Mouse (Mus musculus): ENCODE results near the gene Rgs5. TPM values are rescaled to one million over a fixed set of nuclear protein-coding genes. Genes with fewer than 3 reads are reported as not detected.

The Rgs5 gene
- polyA plus RNA-seq, 1 experiment from 2014 or later, result 0.35 TPM

GRCm38 (mm10) chr1:169682775-169683497 is 27.6 kb downstream of the Rgs5 start:
- H3K27me3 ChIP-seq (ENCODE audit: poor library complexity, severe bottlenecking), result no peaks in the 10 kb centered on the region
- 91% methylated on average over 7 of the region's 7 CpGs for WGBS
- DNase-seq (ENCODE audit: extremely low spot score, low spot score), result no peak
- H3K27ac ChIP-seq, result no peak overlapping the region
- no peak overlapping the region for H3K4me3 ChIP-seq
- H3K9me3 ChIP-seq, result no peaks in the 10 kb centered on the region
- no peaks in the 10 kb centered on the region for H3K36me3 ChIP-seq (replicated peaks)
- no peaks in the 10 kb centered on the region for H3K4me1 ChIP-seq

GRCm38 (mm10) chr1:169685257-169685656 is 30.0 kb downstream of the Rgs5 start:
- H3K27me3 ChIP-seq (ENCODE audit: poor library complexity, severe bottlenecking), result no peaks in the 10 kb centered on the region
- no peaks in the 10 kb centered on the region for H3K36me3 ChIP-seq (replicated peaks)
- no peak for DNase-seq (ENCODE audit: extremely low spot score, low spot score)
- WGBS, result 80% methylated on average over 5 of the region's 5 CpGs
- H3K27ac ChIP-seq, result no peak overlapping the region
- H3K9me3 ChIP-seq, result no peaks in the 10 kb centered on the region
- no peak overlapping the region for H3K4me3 ChIP-seq
- no peaks in the 10 kb centered on the region for H3K4me1 ChIP-seq

- WGBS, result 89% methylated on average over 2 of the region's 2 CpGs
- no peaks in the 10 kb centered on the region for H3K36me3 ChIP-seq (replicated peaks)
- H3K27me3 ChIP-seq (ENCODE audit: poor library complexity, severe bottlenecking), result no peaks in the 10 kb centered on the region
- H3K27ac ChIP-seq, result no peak overlapping the region
- no peaks in the 10 kb centered on the region for H3K9me3 ChIP-seq
- no peak for DNase-seq (ENCODE audit: extremely low spot score, low spot score)
- no peak overlapping the region for H3K4me3 ChIP-seq
- no peaks in the 10 kb centered on the region for H3K4me1 ChIP-seq
Observed at GRCm38 (mm10) chr1:169693040-169693439, 37.7 kb downstream of the Rgs5 start.

DNA sequence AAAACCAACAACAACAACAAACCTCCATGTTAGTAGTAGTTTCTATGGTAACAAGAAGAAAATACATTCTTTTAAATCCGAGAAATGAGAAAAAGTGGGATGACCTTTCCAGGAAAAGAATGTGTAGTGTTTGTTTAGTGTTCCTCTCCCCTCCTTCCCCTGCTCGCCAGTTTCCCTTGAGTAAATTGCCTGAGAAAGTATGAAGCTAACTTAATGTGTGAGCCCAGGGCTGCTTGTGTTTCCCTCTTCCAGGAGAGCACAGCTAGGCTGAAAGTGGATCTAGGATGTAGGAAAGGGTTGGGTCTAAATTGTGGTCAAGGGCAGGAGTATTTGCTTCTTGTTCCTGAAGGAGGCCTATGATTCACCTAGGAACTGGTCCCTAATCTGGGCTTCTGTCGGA is 38.2 kb downstream of the Rgs5 start:
- H3K27ac ChIP-seq, result no peak overlapping the region
- DNase-seq (ENCODE audit: extremely low spot score, low spot score), result no peak
- WGBS, result 79% methylated on average over 3 of the region's 3 CpGs
- no peaks in the 10 kb centered on the region for H3K36me3 ChIP-seq (replicated peaks)
- H3K4me3 ChIP-seq, result no peak overlapping the region
- no peaks in the 10 kb centered on the region for H3K4me1 ChIP-seq
- no peaks in the 10 kb centered on the region for H3K9me3 ChIP-seq
- H3K27me3 ChIP-seq (ENCODE audit: poor library complexity, severe bottlenecking), result no peaks in the 10 kb centered on the region

GRCm38 (mm10) chr1:169695356-169695755 is 40.1 kb downstream of the Rgs5 start:
- H3K4me1 ChIP-seq, result no peaks in the 10 kb centered on the region
- H3K27me3 ChIP-seq (ENCODE audit: poor library complexity, severe bottlenecking), result no peaks in the 10 kb centered on the region
- H3K36me3 ChIP-seq (replicated peaks), result no peaks in the 10 kb centered on the region
- no peaks in the 10 kb centered on the region for H3K9me3 ChIP-seq
- DNase-seq (ENCODE audit: extremely low spot score, low spot score), result no peak
- no peak overlapping the region for H3K4me3 ChIP-seq
- WGBS, result 88% methylated on average over 3 of the region's 3 CpGs
- no peak overlapping the region for H3K27ac ChIP-seq

DNA sequence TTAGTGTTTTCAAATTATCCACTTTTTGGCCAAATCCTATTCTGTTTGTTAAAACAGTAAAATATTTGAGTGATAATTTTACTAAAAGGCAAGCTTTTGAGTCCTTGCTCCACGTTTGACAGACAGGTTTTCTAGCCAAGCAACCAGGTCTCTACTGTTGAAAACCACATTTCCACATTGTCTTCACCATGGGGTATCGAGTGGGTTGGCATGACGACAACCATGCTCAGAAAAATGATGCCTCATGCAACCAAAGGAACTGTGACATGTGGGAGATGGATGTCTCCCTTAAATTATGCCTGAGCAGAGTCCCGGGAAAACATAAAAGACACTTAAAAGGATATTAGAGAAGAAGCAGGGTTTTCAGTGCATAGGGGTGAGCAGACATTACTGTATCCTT is 41.9 kb downstream of the Rgs5 start:
- Histone ChIP-seq H3K9me3 (no peaks in the 10 kb centered on the region), H3K4me3 (no peak overlapping the region), H3K4me1 (no peaks in the 10 kb centered on the region), H3K36me3 (replicated peaks) (no peaks in the 10 kb centered on the region), H3K27ac (no peak overlapping the region), H3K27me3 (ENCODE audit: poor library complexity, severe bottlenecking) (no peaks in the 10 kb centered on the region)
- WGBS, result 84% methylated on average over 4 of the region's 4 CpGs
- no peak for DNase-seq (ENCODE audit: extremely low spot score, low spot score)

GRCm38 (mm10) chr1:169699184-169699583 is 43.9 kb downstream of the Rgs5 start:
- no peaks in the 10 kb centered on the region for H3K27me3 ChIP-seq (ENCODE audit: poor library complexity, severe bottlenecking)
- no peak overlapping the region for H3K27ac ChIP-seq
- no peaks in the 10 kb centered on the region for H3K9me3 ChIP-seq
- H3K4me1 ChIP-seq, result no peaks in the 10 kb centered on the region
- no peak for DNase-seq (ENCODE audit: extremely low spot score, low spot score)
- H3K36me3 ChIP-seq (replicated peaks), result no peaks in the 10 kb centered on the region
- WGBS, result 86% methylated on average over 2 of the region's 2 CpGs
- H3K4me3 ChIP-seq, result no peak overlapping the region

GRCm38 (mm10) chr1:169704395-169705087 is 49.2 kb downstream of the Rgs5 start:
- no peak for DNase-seq (ENCODE audit: extremely low spot score, low spot score)
- H3K9me3 ChIP-seq, result no peaks in the 10 kb centered on the region
- no peaks in the 10 kb centered on the region for H3K4me1 ChIP-seq
- WGBS, result 95% methylated on average over 4 of the region's 4 CpGs
- no peak overlapping the region for H3K4me3 ChIP-seq
- no peaks in the 10 kb centered on the region for H3K36me3 ChIP-seq (replicated peaks)
- H3K27ac ChIP-seq, result no peak overlapping the region
- no peaks in the 10 kb centered on the region for H3K27me3 ChIP-seq (ENCODE audit: poor library complexity, severe bottlenecking)

DNA sequence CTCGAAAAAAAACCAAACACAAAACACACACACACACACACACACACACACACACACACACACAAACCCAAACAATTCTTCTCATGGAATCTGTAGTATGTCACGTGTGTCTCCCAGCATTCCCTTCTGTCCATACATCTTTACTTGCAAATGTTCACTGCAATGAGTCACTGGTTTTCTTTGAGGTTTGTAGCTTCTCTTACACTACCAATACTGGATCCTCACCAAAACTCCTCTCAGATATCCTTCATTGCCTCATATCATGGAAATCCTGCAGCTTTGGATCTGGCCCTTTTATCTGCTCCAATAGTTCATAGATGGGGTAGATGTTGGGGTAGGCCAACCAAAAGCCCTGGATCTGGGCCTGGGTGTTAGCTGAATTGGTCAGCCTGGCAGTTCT is 66.5 kb downstream of the Rgs5 start:
- no peak for DNase-seq (ENCODE audit: extremely low spot score, low spot score)
- Histone ChIP-seq H3K27me3 (ENCODE audit: poor library complexity, severe bottlenecking) (no peaks in the 10 kb centered on the region), H3K36me3 (replicated peaks) (no peaks in the 10 kb centered on the region), H3K4me1 (no peaks in the 10 kb centered on the region), H3K4me3 (no peak overlapping the region), H3K9me3 (no peaks in the 10 kb centered on the region), H3K27ac (no peak overlapping the region)
- 96% methylated on average over 2 of the region's 2 CpGs for WGBS

- no peak overlapping the region for H3K4me3 ChIP-seq
- no peaks in the 10 kb centered on the region for H3K9me3 ChIP-seq
- 0 out of 2 replicates have a peak, but pooled peaks cover 3% of the 10 kb centered on the region for H3K4me1 ChIP-seq
- H3K27ac ChIP-seq, result no peak overlapping the region
- WGBS, result 88% methylated on average over 3 of the region's 3 CpGs
- no peaks in the 10 kb centered on the region for H3K27me3 ChIP-seq (ENCODE audit: poor library complexity, severe bottlenecking)
- no peak for DNase-seq (ENCODE audit: extremely low spot score, low spot score)
- H3K36me3 ChIP-seq (replicated peaks), result no peaks in the 10 kb centered on the region
Observed at GRCm38 (mm10) chr1:169726319-169726718, 71.0 kb downstream of the Rgs5 start.

- Histone ChIP-seq H3K27me3 (ENCODE audit: poor library complexity, severe bottlenecking) (no peaks in the 10 kb centered on the region), H3K9me3 (no peaks in the 10 kb centered on the region), H3K4me1 (0 out of 2 replicates have a peak, but pooled peaks cover 3% of the 10 kb centered on the region), H3K4me3 (no peak overlapping the region), H3K36me3 (replicated peaks) (no peaks in the 10 kb centered on the region), H3K27ac (no peak overlapping the region)
- WGBS, result 77% methylated on average over 7 of the region's 7 CpGs
- DNase-seq (ENCODE audit: extremely low spot score, low spot score), result no peak
Observed at GRCm38 (mm10) chr1:169730599-169731100, 75.3 kb downstream of the Rgs5 start.

DNA sequence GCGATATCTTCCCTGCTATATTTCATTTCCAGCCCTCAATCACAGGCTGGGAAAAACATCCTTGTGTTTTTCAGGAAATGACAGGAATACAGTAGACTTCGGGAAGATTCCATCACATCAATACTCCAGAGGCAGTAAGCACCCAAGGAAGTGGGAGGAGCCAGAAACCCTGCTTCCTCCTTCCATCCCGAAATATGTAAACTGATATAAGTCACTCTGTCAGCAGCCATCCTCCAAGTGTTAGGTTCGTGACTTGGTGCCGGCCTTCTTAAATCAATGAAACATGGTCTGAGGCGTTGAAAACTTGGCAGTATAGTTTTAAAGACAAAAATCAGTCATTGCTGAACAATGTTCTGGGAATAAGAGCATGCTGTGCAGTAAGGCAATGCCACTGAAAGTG is 80.8 kb downstream of the Rgs5 start:
- WGBS, result 94% methylated on average over 6 of the region's 6 CpGs
- Histone ChIP-seq H3K27ac (no peak overlapping the region), H3K9me3 (no peaks in the 10 kb centered on the region), H3K27me3 (ENCODE audit: poor library complexity, severe bottlenecking) (no peaks in the 10 kb centered on the region), H3K4me1 (no peaks in the 10 kb centered on the region), H3K36me3 (replicated peaks) (no peaks in the 10 kb centered on the region), H3K4me3 (no peak overlapping the region)
- DNase-seq (ENCODE audit: extremely low spot score, low spot score), result no peak

DNA sequence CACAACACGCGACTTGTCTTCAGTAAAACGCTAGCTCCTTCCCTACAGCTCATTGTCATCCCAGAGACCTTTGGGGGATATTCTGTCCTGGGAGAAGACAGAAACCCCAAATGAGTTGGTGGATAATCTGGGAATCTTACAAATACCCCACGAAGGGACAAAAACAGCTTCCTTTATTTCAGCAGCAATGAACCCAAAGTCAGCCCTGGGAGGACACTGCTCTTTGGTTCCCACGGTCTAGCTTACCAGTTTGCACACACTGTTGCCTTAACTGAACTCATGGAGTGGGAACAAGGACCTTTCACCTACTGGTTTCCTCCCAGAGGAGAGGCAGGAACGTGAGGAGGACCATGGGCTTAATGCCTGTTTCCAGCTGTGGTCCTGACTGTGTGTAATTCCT is 81.9 kb downstream of the Rgs5 start:
- no peaks in the 10 kb centered on the region for H3K27me3 ChIP-seq (ENCODE audit: poor library complexity, severe bottlenecking)
- DNase-seq (ENCODE audit: extremely low spot score, low spot score), result no peak
- H3K36me3 ChIP-seq (replicated peaks), result no peaks in the 10 kb centered on the region
- 88% methylated on average over 6 of the region's 6 CpGs for WGBS
- H3K4me1 ChIP-seq, result no peaks in the 10 kb centered on the region
- H3K9me3 ChIP-seq, result no peaks in the 10 kb centered on the region
- H3K27ac ChIP-seq, result no peak overlapping the region
- no peak overlapping the region for H3K4me3 ChIP-seq

All from forebrain, embryonic 10.5 days (tissue).